Mouse (Mus musculus) brain, embryonic 14.5 days (tissue): ENCODE data around the gene Hspb8. TPM values are rescaled to one million over a fixed set of nuclear protein-coding genes. Genes with fewer than 3 reads are reported as not detected.

Experiments
- DNase-seq: peaks from one replicate; pipeline ENCODE4 v3.0.0-alpha.2; 2011; ENCODE audit warnings: low read depth
- CTCF ChIP-seq: fragments of 200-500 bp; IDR thresholded peaks from 2 replicates; pipeline ENCODE4 v1.5.1; 2012; ENCODE audit warnings: inconsistent platforms, mild to moderate bottlenecking, moderate library complexity, borderline replicate concordance; ENCODE audit not compliant: insufficient read depth, insufficient read length; ENCODE audit errors: extremely low read depth
- POLR2A ChIP-seq: fragments of 200-500 bp; IDR thresholded peaks from 2 replicates; pipeline ENCODE4 v1.6.1; 2012; ENCODE audit warnings: mild to moderate bottlenecking, inconsistent platforms, borderline replicate concordance; ENCODE audit not compliant: poor library complexity, insufficient read depth, insufficient read length, severe bottlenecking; ENCODE audit errors: extremely low read depth
- polyA plus RNA-seq: library from polyadenylated mRNA; depleted of rRNA; stranded (reverse); fragments of >200 nt; gene quantifications from 2 replicates; pipeline ENCODE4 v1.2.3, GENCODE M21; 2012

Hspb8 gene
- polyA plus RNA-seq, 1 experiment = 7.8 TPM

GRCm38 (mm10) chr5:116425273-116425672 lies 2.6 kb upstream of the Hspb8 start:
- DNase-seq = peak; percentile 83

GRCm38 (mm10) chr5:116423746-116424145 lies 1.1 kb upstream of the Hspb8 start:
- TF ChIP-seq POLR2A (no peak), CTCF (no peak)
- DNase-seq = no peak

More at GRCm38 (mm10) chr5:116425273-116425672, 2.6 kb upstream of the Hspb8 start:
- TF ChIP-seq CTCF = no peak
- no peak for TF ChIP-seq POLR2A

- no peak for TF ChIP-seq CTCF
- TF ChIP-seq POLR2A = no peak
- DNase-seq = no peak
Measured at GRCm38 (mm10) chr5:116421791-116422481, 728 bp downstream of the Hspb8 start.

GRCm38 (mm10) chr5:116420759-116421225 lies 1.9 kb downstream of the Hspb8 start:
- peak; percentile 95 for DNase-seq
- TF ChIP-seq CTCF = no peak
- no peak for TF ChIP-seq POLR2A

- no peak for TF ChIP-seq POLR2A
- TF ChIP-seq CTCF = no peak
- no peak for DNase-seq
Measured at GRCm38 (mm10) chr5:116420213-116420612, 2.5 kb downstream of the Hspb8 start.

GRCm38 (mm10) chr5:116419322-116420045 lies 3.2 kb downstream of the Hspb8 start:
- no peak for TF ChIP-seq CTCF
- TF ChIP-seq POLR2A = no peak

GRCm38 (mm10) chr5:116416208-116416607 lies 6.5 kb downstream of the Hspb8 start:
- DNase-seq = peak; percentile 63
- TF ChIP-seq POLR2A = no peak
- no peak for TF ChIP-seq CTCF

More at GRCm38 (mm10) chr5:116419322-116420045, 3.2 kb downstream of the Hspb8 start:
- DNase-seq = peak; percentile 68

GRCm38 (mm10) chr5:116409689-116410590 lies 12.7 kb downstream of the Hspb8 start:
- peak; percentile 78 for DNase-seq

GRCm38 (mm10) chr5:116408965-116409364 lies 13.7 kb downstream of the Hspb8 start:
- no peak for DNase-seq
- TF ChIP-seq POLR2A (no peak), CTCF (peak; percentile 22; the same call in 1 of the 2 replicates)

More at GRCm38 (mm10) chr5:116409689-116410590, 12.7 kb downstream of the Hspb8 start:
- no peak for TF ChIP-seq POLR2A
- no peak for TF ChIP-seq CTCF

- no peak for TF ChIP-seq CTCF
- peak; percentile 71 for DNase-seq
Measured at GRCm38 (mm10) chr5:116407936-116408335, 14.7 kb downstream of the Hspb8 start.

- no peak for TF ChIP-seq POLR2A
- TF ChIP-seq CTCF = no peak
- DNase-seq = no peak
Measured at GRCm38 (mm10) chr5:116407321-116407720, 15.3 kb downstream of the Hspb8 start.

- DNase-seq = no peak
- TF ChIP-seq POLR2A (no peak), CTCF (no peak)
Measured at GRCm38 (mm10) chr5:116406507-116406906, 16.2 kb downstream of the Hspb8 start.
